Mouse (Mus musculus) small intestine, adult 2 months (tissue): Measurements from ENCODE around the gene Ssh2. TPM values are rescaled to one million over a fixed set of nuclear protein-coding genes. Genes with fewer than 3 reads are reported as not detected.

Source experiments
- H3K27ac ChIP-seq: fragments of 200-500 bp; 2 replicates; pipeline ENCODE4 v1.5.1; 2012; ENCODE audit warnings: low read depth, low read length, control low read depth, inconsistent platforms; ENCODE audit not compliant: insufficient read depth
- H3K27me3 ChIP-seq: fragments of 200-500 bp; 2 replicates; pipeline ENCODE4 v1.6.1; 2012; ENCODE audit warnings: mild to moderate bottlenecking, moderate library complexity, low read length, inconsistent platforms; ENCODE audit not compliant: control insufficient read depth, insufficient read depth
- H3K36me3 ChIP-seq: fragments of 200-500 bp; 2 replicates; pipeline ENCODE4 v1.6.1; 2012; ENCODE audit warnings: mild to moderate bottlenecking, low read length, control low read depth, inconsistent platforms; ENCODE audit not compliant: control insufficient read depth, insufficient read depth
- H3K4me1 ChIP-seq: fragments of 200-500 bp; 2 replicates; pipeline ENCODE4 v1.6.1; 2012; ENCODE audit warnings: low read length, inconsistent platforms, mixed read lengths; ENCODE audit not compliant: control insufficient read depth, insufficient read depth, insufficient read length
- H3K4me3 ChIP-seq: fragments of 200-500 bp; 2 replicates; pipeline ENCODE4 v1.5.1; 2012; ENCODE audit warnings: low read depth, mild to moderate bottlenecking, control low read depth, inconsistent platforms, low read length, moderate library complexity
- CTCF ChIP-seq: fragments of 200-500 bp; IDR thresholded peaks from 2 replicates; pipeline ENCODE4 v1.5.1; 2012; ENCODE audit warnings: low read depth, mild to moderate bottlenecking, control low read depth, inconsistent platforms, low read length, moderate library complexity, mixed read lengths; ENCODE audit not compliant: insufficient replicate concordance, insufficient read length; ENCODE audit errors: extremely low read depth
- POLR2A ChIP-seq: fragments of 200-500 bp; IDR thresholded peaks from 2 replicates; pipeline ENCODE4 v1.6.1; 2012; ENCODE audit warnings: low read depth, mild to moderate bottlenecking, control low read depth, inconsistent platforms, low read length, moderate library complexity
- WGBS: fragments of 180-500 bp; shearing (Covaris S2); methylation state at CpG from one replicate; pipeline ENCODE4 v1.1.7; 2018; 5-methylcytosine and 5-hydroxymethylcytosine counted together
- polyA plus RNA-seq: library from polyadenylated mRNA; depleted of rRNA; stranded (reverse); fragments of >200 nt; gene quantifications from 2 replicates; pipeline ENCODE4 v1.2.3, GENCODE M21; 2012

The Ssh2 gene
- polyA plus RNA-seq, 1 experiment = 5.3 TPM

- 88% methylated on average over 6 of the region's 6 CpGs for WGBS
- H3K36me3 ChIP-seq = peaks cover 56% of the 10 kb centered on the region
- TF ChIP-seq POLR2A = no peak
- H3K4me1 ChIP-seq = peaks cover 47% of the 10 kb centered on the region
- H3K27ac ChIP-seq = no peak overlapping the region
- no peak overlapping the region for H3K4me3 ChIP-seq
- no peaks in the 10 kb centered on the region for H3K27me3 ChIP-seq
Observed at GRCm38 (mm10) chr11:77502481-77502880, 286.4 kb downstream of the Ssh2 start.

GRCm38 (mm10) chr11:77503511-77503910 lies 287.4 kb downstream of the Ssh2 start:
- Histone ChIP-seq H3K4me3 (no peak overlapping the region), H3K4me1 (peaks cover 42% of the 10 kb centered on the region), H3K36me3 (peaks cover 57% of the 10 kb centered on the region), H3K27me3 (no peaks in the 10 kb centered on the region), H3K27ac (no peak overlapping the region)
- no peak for TF ChIP-seq CTCF
- no peak for TF ChIP-seq POLR2A
- WGBS = 82% methylated on average over 3 of the region's 3 CpGs

GRCm38 (mm10) chr11:77504377-77504776 lies 288.3 kb downstream of the Ssh2 start:
- Histone ChIP-seq H3K36me3 (peaks cover 56% of the 10 kb centered on the region), H3K27me3 (no peaks in the 10 kb centered on the region), H3K27ac (peak overlapping the region; percentile 91), H3K4me1 (peaks cover 39% of the 10 kb centered on the region), H3K4me3 (no peak overlapping the region)
- TF ChIP-seq POLR2A = no peak
- TF ChIP-seq CTCF = no peak
- WGBS = 94% methylated on average over 19 of the region's 19 CpGs

GRCm38 (mm10) chr11:77505291-77505980 lies 289.3 kb downstream of the Ssh2 start:
- Histone ChIP-seq H3K4me3 (peak overlapping the region; percentile 48), H3K27ac (peak overlapping the region; percentile 99), H3K36me3 (peaks cover 46% of the 10 kb centered on the region), H3K27me3 (no peaks in the 10 kb centered on the region), H3K4me1 (peaks cover 36% of the 10 kb centered on the region)
- TF ChIP-seq CTCF (no peak), POLR2A (no peak; the same call in 1 of the 2 replicates)
- 52% methylated on average over 22 of the region's 22 CpGs for WGBS

GRCm38 (mm10) chr11:77506273-77506672 lies 290.2 kb downstream of the Ssh2 start:
- H3K4me1 ChIP-seq = peaks cover 34% of the 10 kb centered on the region
- peaks cover 44% of the 10 kb centered on the region for H3K36me3 ChIP-seq
- no peaks in the 10 kb centered on the region for H3K27me3 ChIP-seq
- H3K27ac ChIP-seq = peak overlapping the region; percentile 99
- 27% methylated on average over 14 of the region's 14 CpGs for WGBS
- peak overlapping the region; percentile 5; the same call in 1 of the 2 replicates for H3K4me3 ChIP-seq
- TF ChIP-seq CTCF = no peak
- TF ChIP-seq POLR2A = no peak

GRCm38 (mm10) chr11:77506941-77507340 lies 290.9 kb downstream of the Ssh2 start:
- peak overlapping the region; percentile 94 for H3K27ac ChIP-seq
- no peaks in the 10 kb centered on the region for H3K27me3 ChIP-seq
- 83% methylated on average over 6 of the region's 6 CpGs for WGBS
- peaks cover 34% of the 10 kb centered on the region for H3K4me1 ChIP-seq
- peaks cover 43% of the 10 kb centered on the region for H3K36me3 ChIP-seq
- no peak overlapping the region for H3K4me3 ChIP-seq
- TF ChIP-seq POLR2A (no peak), CTCF (no peak)

- Histone ChIP-seq H3K27ac (no peak overlapping the region), H3K36me3 (peaks cover 40% of the 10 kb centered on the region)
- TF ChIP-seq CTCF = no peak
- TF ChIP-seq POLR2A = no peak
Observed at GRCm38 (mm10) chr11:77507426-77507825, 291.3 kb downstream of the Ssh2 start.

More at GRCm38 (mm10) chr11:77507426-77507825, 291.3 kb downstream of the Ssh2 start:
- H3K27me3 ChIP-seq = no peaks in the 10 kb centered on the region
- 78% methylated on average over 4 of the region's 4 CpGs for WGBS
- H3K4me3 ChIP-seq = no peak overlapping the region
- peaks cover 36% of the 10 kb centered on the region for H3K4me1 ChIP-seq
